Mouse (Mus musculus) E14TG2a.4 (cell line): ENCODE data around the gene Csgalnact2.

Experiments used
- CTCF ChIP-seq: conservative IDR thresholded peaks from 2 replicates; pipeline ENCODE4 v1.5.1; 2014; ENCODE audit warnings: low read length
- NANOG ChIP-seq: IDR thresholded peaks from 2 replicates; pipeline ENCODE4 v1.6.1; 2014; ENCODE audit warnings: borderline replicate concordance, low read length, mixed read lengths
- POU5F1 ChIP-seq: IDR thresholded peaks from 2 replicates; pipeline ENCODE4 v1.6.1; 2014; ENCODE audit warnings: low read length, borderline replicate concordance

DNA sequence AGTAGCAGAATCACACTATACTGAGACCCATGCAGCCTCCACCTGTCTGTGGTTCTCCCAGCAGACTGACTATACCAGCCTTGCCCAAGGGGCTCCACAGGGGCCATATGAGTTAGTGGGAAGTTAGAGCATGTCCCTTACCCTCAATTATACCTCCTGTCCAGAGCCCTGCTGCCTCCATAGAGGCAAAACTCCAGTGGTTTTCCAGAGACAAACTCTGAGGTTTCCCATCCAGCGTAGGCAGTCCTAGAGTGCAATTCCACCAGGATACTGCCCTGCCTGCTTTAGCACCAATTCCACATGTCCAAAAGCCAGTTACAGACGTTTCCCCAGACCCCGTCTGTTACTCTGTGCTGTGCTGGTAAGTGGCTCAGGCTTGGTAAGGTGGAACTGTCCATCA lies 59.6 kb downstream of the Csgalnact2 start:
- TF ChIP-seq CTCF = no peak
- no peak for TF ChIP-seq NANOG
- no peak for TF ChIP-seq POU5F1
